Mouse (Mus musculus) frontal cortex, postnatal 14 days (tissue): ENCODE measurements at regions not wholly inside any gene's neighbourhood (a gene's known extent, or its start where the extent isn't known, plus 50 kb on each side); places are given as distances from the start of the nearest gene placed in this dataset.
A peak's percentile ranks its signal among the peaks of the same experiment; 100 is the strongest.

Source experiments
- DNase-seq, 2 experiments: peaks; one replicate each; pipeline ENCODE4 v3.0.0; 2022; ENCODE audit warnings: low spot score in 2 of 2

DNA sequence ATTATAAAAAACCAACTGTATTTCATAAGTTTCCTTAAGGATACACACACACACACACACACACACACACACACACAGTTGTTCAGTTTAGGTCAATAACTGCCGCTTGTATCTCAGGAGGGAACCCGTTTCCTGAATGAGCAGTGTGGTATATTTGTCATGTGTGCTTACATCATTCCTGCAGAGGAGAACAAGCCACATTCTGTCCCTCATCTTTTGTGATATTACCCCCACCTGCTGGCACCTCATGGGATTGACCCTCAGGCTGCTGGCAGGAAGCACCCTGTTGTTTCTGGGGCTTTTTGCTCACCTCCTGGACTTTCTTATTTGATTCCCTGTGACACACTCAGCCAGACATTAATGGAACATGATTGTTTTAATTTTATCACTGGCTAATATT, 66.4 kb upstream of the Htr1a start:
- DNase-seq = peak; percentile 56 to 71

DNA sequence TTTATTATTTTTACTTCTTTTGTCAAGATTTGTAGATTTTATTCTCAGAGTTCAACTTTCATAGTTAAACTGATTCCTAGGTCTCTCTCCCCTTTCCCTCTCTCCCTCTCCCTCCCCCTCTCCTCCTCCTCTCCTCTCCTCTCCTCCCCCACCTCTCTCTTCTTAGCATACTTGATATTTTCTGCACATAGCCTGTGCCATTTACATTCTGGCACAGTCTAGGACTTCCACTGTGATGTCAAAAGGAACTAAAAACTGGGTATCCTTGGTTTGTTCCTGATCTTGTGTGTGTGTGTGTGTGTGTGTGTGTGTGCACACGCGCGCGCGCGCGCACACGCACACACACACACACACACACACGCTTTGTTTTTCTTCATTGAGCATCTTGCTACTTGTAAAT, 64.9 kb upstream of the Htr1a start:
- DNase-seq = no peak

DNA sequence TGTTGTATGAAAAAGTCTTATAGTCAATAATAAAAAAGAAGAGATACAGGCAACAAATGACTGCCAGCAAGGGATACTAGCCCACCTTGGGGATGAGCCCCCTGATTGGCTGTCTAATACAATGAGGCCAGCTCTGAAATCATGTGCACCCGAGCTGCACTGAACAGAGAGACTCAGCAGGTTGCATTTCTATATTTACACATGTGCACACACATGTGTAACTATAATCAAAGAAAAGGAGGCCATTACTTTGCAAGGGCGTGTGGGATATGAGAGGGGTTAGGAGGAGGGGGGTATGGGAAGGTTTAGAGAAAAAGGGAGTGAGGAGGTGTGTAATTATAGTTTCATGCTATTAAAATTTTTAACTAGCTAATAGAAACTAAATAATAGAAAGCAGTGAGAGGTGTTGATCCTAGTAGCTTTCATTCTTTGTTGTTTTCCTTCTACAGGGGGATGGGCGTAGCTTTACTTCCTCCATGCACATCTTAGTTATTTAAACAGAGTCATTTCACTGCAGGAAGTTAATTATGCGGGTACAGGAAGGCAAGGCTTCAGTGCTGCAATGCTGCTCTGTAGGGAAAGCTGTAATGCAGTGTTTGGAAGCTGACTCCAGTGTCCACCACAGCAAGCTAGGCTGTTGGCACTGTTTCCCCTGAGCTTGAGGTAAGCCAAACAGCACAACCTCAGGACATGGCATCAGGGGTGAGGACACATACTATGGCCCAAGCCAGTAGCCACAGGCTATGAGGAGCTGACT, 56.2 kb upstream of the Htr1a start:
- no peak for DNase-seq
